Mouse (Mus musculus) central nervous system, embryonic 14 days (tissue): ENCODE measurements around the gene Sertm1. TPM values are rescaled to one million over a fixed set of nuclear protein-coding genes. Genes with fewer than 3 reads are reported as not detected.

Source experiments
- polyA plus RNA-seq: library from polyadenylated mRNA; depleted of rRNA; stranded (reverse); fragments of >200 nt; gene quantifications from 2 replicates; pipeline ENCODE4 v1.2.3, GENCODE M21; 2012; rRNA removed

Sertm1 gene
- 4.7 and 4.8 TPM in 2 replicates for polyA plus RNA-seq

GRCm38 (mm10) chr3:54915643-54916071 lies at the start of gene Sertm1:
Sertm1 (minus strand) TSS chr3:54915887.

Other genes with a start within 250 kb of the Sertm1 start
- 127 and 130 TPM in 2 replicates for gene Supt20, start 223.1 kb downstream of the Sertm1 start, polyA plus RNA-seq
- gene Gm21958, start 201.5 kb downstream of the Sertm1 start, polyA plus RNA-seq: not detected in 2 replicates
- gene Exosc8, start 180.5 kb downstream of the Sertm1 start, polyA plus RNA-seq: 101 and 105 TPM in 2 replicates
- gene Alg5, start 180.3 kb downstream of the Sertm1 start, polyA plus RNA-seq: 34.7 and 35.4 TPM in 2 replicates
- 0.79 and 1.8 TPM in 2 replicates for gene Smad9, start 160.3 kb downstream of the Sertm1 start, polyA plus RNA-seq
- 50.0 and 54.1 TPM in 2 replicates for gene Rfxap, start 108.1 kb downstream of the Sertm1 start, polyA plus RNA-seq
- gene Ccna1, start 139.6 kb upstream of the Sertm1 start, polyA plus RNA-seq: 1.9 and 2.0 TPM in 2 replicates
- gene Spg20, start 196.2 kb upstream of the Sertm1 start, polyA plus RNA-seq: 16.9 and 22.7 TPM in 2 replicates
- gene Ccdc169, start 221.5 kb upstream of the Sertm1 start, polyA plus RNA-seq: 0.25 and 0.33 TPM in 2 replicates